In the genomic region with DNA sequence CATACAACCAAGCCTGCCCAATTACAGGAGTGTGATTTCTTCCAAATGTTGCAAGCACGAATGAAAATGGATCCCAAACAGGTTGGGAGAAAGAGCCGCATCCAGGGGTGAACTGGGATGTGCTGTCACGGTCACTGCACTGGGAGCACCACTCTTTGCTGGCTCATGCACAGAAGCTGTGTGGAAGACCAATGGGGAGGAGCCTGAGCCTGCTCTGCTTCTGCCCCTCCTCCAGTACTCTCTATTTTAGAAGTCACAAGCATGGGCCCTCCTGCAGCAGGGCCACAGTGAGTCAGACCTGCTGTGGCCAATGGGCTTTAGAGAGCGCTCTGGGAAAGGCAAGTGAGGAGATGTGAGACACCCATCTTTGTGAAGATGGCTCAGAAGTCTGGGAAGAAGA, we compare ENCODE assay signal across 11 mouse cellular contexts. TPM values are rescaled to one million over a fixed set of nuclear protein-coding genes. Genes with fewer than 3 reads are reported as not detected.
DNase-seq lines count a peak whose midpoint lies in the region; ATAC-seq lines count a peak whose summit lies in the region.
"Had no signal": no experiment of that assay in that cellular context is flagged by ENCODE, and none has a peak within 500 bp of the region (broad histone marks: within the 10 kb centered on the region; RNA-seq: fewer than 3 reads in every experiment).

No protein-coding gene starts in this region.

- no peaks in the 10 kb centered on the region for H3K27me3 ChIP-seq in hindbrain, embryonic 13.5 days
- no peaks in the 10 kb centered on the region for H3K27me3 ChIP-seq in hindbrain, embryonic 16.5 days (replicated peaks; ENCODE audit: control insufficient read depth, insufficient read depth, low read length)
- no peaks in the 10 kb centered on the region for H3K27me3 ChIP-seq in heart, embryonic 11.5 days (ENCODE audit: control insufficient read depth, insufficient read depth, low read length)
- H3K27me3 ChIP-seq: liver, embryonic 13.5 days had no signal

- no peak for ATAC-seq in hindbrain, embryonic 13.5 days (ENCODE audit: low FRiP score)
- no peak for ATAC-seq in hindbrain, embryonic 16.5 days
- ATAC-seq in heart, embryonic 11.5 days (replicated peaks; ENCODE audit: insufficient number of reproducible peaks, low FRiP score, low TSS enrichment), result no peak
- no peak for ATAC-seq in granulocyte monocyte progenitor cell, adult 5-6 weeks (replicated peaks; ENCODE audit: poor library complexity, severe bottlenecking)

- no peak overlapping the region for H3K4me2 ChIP-seq in hindbrain, embryonic 13.5 days
- H3K4me2 ChIP-seq in hindbrain, embryonic 16.5 days (ENCODE audit: low read length), result no peak overlapping the region
- H3K4me2 ChIP-seq in heart, embryonic 11.5 days, result no peak overlapping the region
- H3K4me2 ChIP-seq: liver, embryonic 13.5 days had no signal

- no peaks in the 10 kb centered on the region for H3K36me3 ChIP-seq in hindbrain, embryonic 13.5 days
- H3K36me3 ChIP-seq in hindbrain, embryonic 16.5 days (ENCODE audit: control insufficient read depth, insufficient read depth, low read length), result no peaks in the 10 kb centered on the region
- no peaks in the 10 kb centered on the region for H3K36me3 ChIP-seq in heart, embryonic 11.5 days (ENCODE audit: control insufficient read depth, insufficient read depth, low read length)
- H3K36me3 ChIP-seq: liver, embryonic 13.5 days had no signal

- no peak overlapping the region for H3K4me3 ChIP-seq in hindbrain, embryonic 13.5 days
- no peak overlapping the region for H3K4me3 ChIP-seq in hindbrain, embryonic 16.5 days (ENCODE audit: low read length)
- H3K4me3 ChIP-seq in heart, embryonic 11.5 days (ENCODE audit: low read depth, low read length), result no peak overlapping the region
- H3K4me3 ChIP-seq: erythroblast, embryonic 14.5 days; liver, embryonic 13.5 days had no signal

- peak; percentile 53 for DNase-seq in right cerebral cortex, adult 18-20 months
- DNase-seq in right cerebral cortex, postnatal 14 days, result no peak
- no peak for DNase-seq in urinary bladder, adult 2 months (ENCODE audit: low spot score)
- DNase-seq in cerebellum, adult 11 months, result no peak
- DNase-seq: layer of hippocampus, postnatal 36 days; liver, embryonic 13.5 days had no signal

- peak overlapping the region; percentile 13; the same call in 1 of the 2 replicates for H3K9ac ChIP-seq in hindbrain, embryonic 13.5 days
- no peak overlapping the region for H3K9ac ChIP-seq in hindbrain, embryonic 16.5 days (ENCODE audit: low read depth, low read length)
- no peak overlapping the region for H3K9ac ChIP-seq in heart, embryonic 11.5 days (ENCODE audit: low read depth, low read length)
- H3K9ac ChIP-seq: liver, embryonic 13.5 days had no signal

- peak overlapping the region; percentile 58 for H3K27ac ChIP-seq in hindbrain, embryonic 13.5 days
- no peak overlapping the region for H3K27ac ChIP-seq in hindbrain, embryonic 16.5 days (ENCODE audit: low read depth, low read length)
- 0 out of 2 replicates have a peak overlapping the region, but pooled peaks have one; percentile 24 for H3K27ac ChIP-seq in heart, embryonic 11.5 days (ENCODE audit: low read depth, low read length)
- H3K27ac ChIP-seq: liver, embryonic 13.5 days had no signal

- 71% methylated on average over 4 of the region's 4 CpGs for WGBS in hindbrain, embryonic 13.5 days
- WGBS in hindbrain, embryonic 16.5 days, result 63% methylated on average over 4 of the region's 4 CpGs
- WGBS in heart, embryonic 11.5 days (ENCODE audit: insufficient replicate concordance), result 61% methylated on average over 4 of the region's 4 CpGs

- H3K9me3 ChIP-seq in hindbrain, embryonic 13.5 days, result no peaks in the 10 kb centered on the region
- no peaks in the 10 kb centered on the region for H3K9me3 ChIP-seq in hindbrain, embryonic 16.5 days (ENCODE audit: control insufficient read depth, low read length)
- no peaks in the 10 kb centered on the region for H3K9me3 ChIP-seq in heart, embryonic 11.5 days (replicated peaks; ENCODE audit: control insufficient read depth, low read length)
- H3K9me3 ChIP-seq: liver, embryonic 13.5 days had no signal

- H3K4me1 ChIP-seq in hindbrain, embryonic 13.5 days (replicated peaks), result peaks cover 56% of the 10 kb centered on the region
- H3K4me1 ChIP-seq in hindbrain, embryonic 16.5 days (ENCODE audit: control insufficient read depth, insufficient read depth, low read depth, low read length), result peaks cover 14% of the 10 kb centered on the region
- H3K4me1 ChIP-seq in heart, embryonic 11.5 days (ENCODE audit: control insufficient read depth, insufficient read depth, low read length), result peaks cover 30% of the 10 kb centered on the region
- H3K4me1 ChIP-seq: liver, embryonic 13.5 days had no signal

RNA-seq across cellular contexts. Expression of gene Ralgps1, which starts 25.3 kb away (rescaled TPM):
- polyA plus RNA-seq in hindbrain, embryonic 13.5 days (2015; fragmentation: Nextera tagmentation; extraction: Ambion mirVana), result 37.3 and 39.7 TPM in 2 replicates
- polyA plus RNA-seq in hindbrain, embryonic 16.5 days (2015; fragmentation: Nextera tagmentation; extraction: Ambion mirVana), result 32.0 and 44.4 TPM in 2 replicates
- 6.5 and 6.6 TPM in 2 replicates for polyA plus RNA-seq in heart, embryonic 11.5 days (2014; fragmentation: Nextera tagmentation; extraction: Ambion mirVana)
- total RNA-seq in granulocyte monocyte progenitor cell, adult 5-6 weeks (2014; fragmentation: Nextera tagmentation), result 3.5 and 3.7 TPM in 2 replicates
- total RNA-seq in granulocyte monocyte progenitor cell, adult 5-6 weeks (2017), result 0.15 and 0.60 TPM in 2 replicates
- 8.2 and 8.4 TPM in 2 replicates for polyA plus RNA-seq in urinary bladder, adult 2 months (2012; rRNA removed)
- polyA plus RNA-seq: erythroblast, embryonic 14.5 days had no signal
